Mouse (Mus musculus) stomach, embryonic 16.5 days (tissue): Measurements from ENCODE around the gene Stt3a. TPM values are rescaled to one million over a fixed set of nuclear protein-coding genes. Genes with fewer than 3 reads are reported as not detected.

Source experiments
- ATAC-seq: fragments of 200-750 bp; cut with Nextera tagmentation; 2 replicates; pipeline ENCODE4 v1.8.0; 2017; ENCODE audit warnings: moderate number of reproducible peaks, moderate TSS enrichment; ENCODE audit not compliant: insufficient read depth, low FRiP score
- H3K27ac ChIP-seq: fragments of 300-500 bp; sonication (generic); 2 replicates; pipeline ENCODE4 v1.5.1; 2014; ENCODE audit warnings: low read length
- H3K27me3 ChIP-seq: fragments of 300-500 bp; sonication (generic); 2 replicates; pipeline ENCODE4 v1.6.1; 2014; ENCODE audit warnings: low read length, control low read depth, mixed read lengths; ENCODE audit not compliant: control insufficient read depth, insufficient read depth
- H3K36me3 ChIP-seq: fragments of 300-500 bp; sonication (generic); 2 replicates; pipeline ENCODE4 v1.6.1; 2014; ENCODE audit warnings: low read length; ENCODE audit not compliant: control insufficient read depth, insufficient read depth
- H3K4me1 ChIP-seq: fragments of 300-500 bp; sonication (generic); 2 replicates; pipeline ENCODE4 v1.6.1; 2014; ENCODE audit warnings: low read length, control low read depth, mixed read lengths; ENCODE audit not compliant: control insufficient read depth, insufficient read depth
- H3K4me2 ChIP-seq: fragments of 300-500 bp; sonication (generic); 2 replicates; pipeline ENCODE4 v1.6.1; 2014; ENCODE audit warnings: low read depth, low read length, mixed read lengths
- H3K4me3 ChIP-seq: fragments of 300-500 bp; sonication (generic); replicated peaks from 2 replicates; pipeline ENCODE4 v1.5.1; 2014; ENCODE audit warnings: mild to moderate bottlenecking, low read length
- H3K9ac ChIP-seq: fragments of 300-500 bp; sonication (generic); 2 replicates; pipeline ENCODE4 v1.6.1; 2014; ENCODE audit warnings: low read length
- H3K9me3 ChIP-seq: fragments of 300-500 bp; sonication (generic); replicated peaks from 2 replicates; pipeline ENCODE4 v1.6.1; 2016; ENCODE audit warnings: low read length, control low read depth; ENCODE audit not compliant: control insufficient read depth
- WGBS: fragments of 180-500 bp; shearing (Covaris S2); extraction: QIAGEN DNeasy Blood & Tissue Kit; methylation state at CpG from one replicate; pipeline ENCODE4 v1.1.7; 2014; 5-methylcytosine and 5-hydroxymethylcytosine counted together
- polyA plus RNA-seq: library from polyadenylated mRNA; unstranded; fragments of >200 nt; fragmentation: Nextera tagmentation; extraction: Ambion mirVana; gene quantifications from 2 replicates; pipeline ENCODE4 v1.2.1, GENCODE M21; 2015

Gene Stt3a
- polyA plus RNA-seq, result 330 and 341 TPM in 2 replicates

GRCm38 (mm10) chr9:36767203-36768143 is at the start of gene Stt3a:
TSS of gene Stt3a (minus strand) at chr9:36767679.
- WGBS, result under 1% methylated on average over 60 of the region's 60 CpGs
- Histone ChIP-seq H3K9me3 (no peaks in the 10 kb centered on the region), H3K4me2 (peak within 1 kb of the TSS; percentile 68), H3K27ac (peak within 1 kb of the TSS; percentile 85), H3K27me3 (no peaks in the 10 kb centered on the region), H3K4me1 (peaks cover 6% of the 10 kb centered on the region), H3K36me3 (peaks cover 11% of the 10 kb centered on the region; the same call in 1 of the 2 replicates), H3K4me3 (peak within 1 kb of the TSS; percentile 81), H3K9ac (peak within 1 kb of the TSS; percentile 88)
- peak; percentile 99 for ATAC-seq

DNA sequence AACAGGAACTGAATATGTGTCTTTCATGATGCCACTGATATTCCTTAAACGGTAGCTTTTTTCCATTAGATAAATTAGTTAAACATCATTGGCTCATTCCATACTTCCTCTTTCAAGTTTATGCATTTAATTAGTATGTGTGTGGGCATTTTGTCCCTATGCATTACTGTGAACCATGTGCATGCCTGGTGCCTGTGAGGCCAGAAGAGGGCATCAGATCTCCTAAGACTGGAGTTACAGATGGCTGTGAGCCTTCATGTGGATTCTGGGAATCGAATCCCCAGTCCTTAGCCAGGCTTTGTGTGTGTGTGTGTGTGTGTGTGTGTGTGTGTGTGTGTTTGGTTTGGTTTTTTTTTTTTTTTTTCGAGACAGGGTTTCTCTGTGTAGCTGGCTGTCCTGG is 47.0 kb upstream of the Stt3a start:
- 65% methylated on average over 3 of the region's 3 CpGs for WGBS
- Histone ChIP-seq H3K9ac (no peak overlapping the region), H3K27ac (no peak overlapping the region), H3K4me2 (no peak overlapping the region), H3K4me1 (no peaks in the 10 kb centered on the region), H3K36me3 (no peaks in the 10 kb centered on the region), H3K27me3 (no peaks in the 10 kb centered on the region), H3K9me3 (no peaks in the 10 kb centered on the region), H3K4me3 (no peak overlapping the region)
- ATAC-seq, result no peak

DNA sequence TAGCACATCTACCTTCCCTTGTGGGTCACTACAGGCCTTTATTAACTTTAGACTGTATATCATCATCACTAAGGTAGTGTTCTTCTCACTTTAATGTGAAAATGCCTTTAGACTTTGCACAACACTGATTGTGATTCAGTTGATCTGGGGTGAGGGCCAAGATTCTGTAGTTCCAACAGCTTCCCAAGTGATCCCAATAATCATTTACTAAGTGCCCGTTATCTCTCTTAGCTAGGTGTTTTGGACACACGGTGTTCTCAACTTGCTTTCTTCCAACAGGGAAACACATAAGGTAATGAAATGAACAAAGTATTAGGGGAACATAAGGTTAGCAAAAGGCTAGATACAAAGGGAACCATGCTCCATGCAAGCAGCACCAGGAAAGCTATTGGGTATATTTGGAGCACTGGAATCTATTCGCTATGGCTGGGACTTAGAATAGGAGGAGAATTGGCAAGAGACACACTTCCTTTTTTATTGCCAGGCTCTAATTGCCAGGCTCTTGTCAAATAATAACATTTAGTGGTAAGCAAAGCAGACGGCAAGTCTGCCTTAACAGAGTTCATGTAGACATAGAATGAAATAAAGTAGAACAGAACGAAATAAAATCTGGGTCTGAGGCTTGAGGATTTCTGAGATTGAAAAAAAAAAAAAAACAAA is 40.8 kb upstream of the Stt3a start:
- Histone ChIP-seq H3K9ac (no peak overlapping the region), H3K27ac (no peak overlapping the region), H3K4me3 (no peak overlapping the region), H3K9me3 (no peaks in the 10 kb centered on the region), H3K4me2 (no peak overlapping the region), H3K27me3 (no peaks in the 10 kb centered on the region), H3K4me1 (no peaks in the 10 kb centered on the region), H3K36me3 (no peaks in the 10 kb centered on the region)
- WGBS, result 73% methylated on average over 5 of the region's 5 CpGs
- ATAC-seq, result no peak

- H3K27ac ChIP-seq, result no peak overlapping the region
- H3K36me3 ChIP-seq, result no peaks in the 10 kb centered on the region
- H3K4me3 ChIP-seq, result no peak overlapping the region
- ATAC-seq, result no peak
- H3K4me2 ChIP-seq, result no peak overlapping the region
- no peaks in the 10 kb centered on the region for H3K4me1 ChIP-seq
- no peaks in the 10 kb centered on the region for H3K9me3 ChIP-seq
- no peak overlapping the region for H3K9ac ChIP-seq
- WGBS, result 79% methylated on average over 3 of the region's 3 CpGs
- no peaks in the 10 kb centered on the region for H3K27me3 ChIP-seq
Observed at GRCm38 (mm10) chr9:36805256-36805975, 37.9 kb upstream of the Stt3a start.

DNA sequence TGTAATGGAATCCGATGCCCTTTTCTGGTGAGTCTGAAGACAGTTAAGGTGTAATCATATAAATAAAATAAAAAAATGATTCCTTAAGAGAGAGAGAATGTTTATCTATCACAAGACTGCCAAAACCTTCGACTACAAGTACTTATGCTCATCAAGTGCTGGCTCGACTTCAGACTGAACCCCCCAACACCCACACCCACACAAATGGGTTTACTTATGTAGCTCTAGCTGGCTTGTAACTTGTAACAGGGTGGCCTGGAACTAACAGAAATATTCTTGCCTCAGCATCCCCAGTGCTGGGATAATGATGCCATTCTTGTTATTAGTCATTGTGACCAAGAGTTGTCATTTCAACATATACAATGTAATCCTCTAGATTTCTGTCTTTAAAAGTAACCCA is 36.4 kb upstream of the Stt3a start:
- ATAC-seq, result no peak
- Histone ChIP-seq H3K27ac (no peak overlapping the region), H3K9ac (no peak overlapping the region), H3K4me3 (no peak overlapping the region), H3K36me3 (no peaks in the 10 kb centered on the region), H3K27me3 (no peaks in the 10 kb centered on the region), H3K4me2 (no peak overlapping the region), H3K4me1 (no peaks in the 10 kb centered on the region), H3K9me3 (no peaks in the 10 kb centered on the region)
- 62% methylated on average over 3 of the region's 3 CpGs for WGBS

- Histone ChIP-seq H3K4me3 (no peak overlapping the region), H3K36me3 (no peaks in the 10 kb centered on the region), H3K9ac (no peak overlapping the region), H3K27ac (no peak overlapping the region), H3K27me3 (no peaks in the 10 kb centered on the region), H3K9me3 (no peaks in the 10 kb centered on the region), H3K4me2 (no peak overlapping the region), H3K4me1 (no peaks in the 10 kb centered on the region)
- no peak for ATAC-seq
- WGBS, result 75% methylated on average over 6 of the region's 6 CpGs
Observed at GRCm38 (mm10) chr9:36803386-36803785, 35.9 kb upstream of the Stt3a start.

- Histone ChIP-seq H3K36me3 (no peaks in the 10 kb centered on the region), H3K4me2 (no peak overlapping the region), H3K9ac (no peak overlapping the region), H3K4me3 (no peak overlapping the region), H3K27ac (no peak overlapping the region), H3K9me3 (no peaks in the 10 kb centered on the region), H3K27me3 (no peaks in the 10 kb centered on the region), H3K4me1 (no peaks in the 10 kb centered on the region)
- ATAC-seq, result no peak
- 82% methylated on average over 3 of the region's 3 CpGs for WGBS
Observed at GRCm38 (mm10) chr9:36802951-36803350, 35.5 kb upstream of the Stt3a start.

GRCm38 (mm10) chr9:36801961-36802360 is 34.5 kb upstream of the Stt3a start:
- Histone ChIP-seq H3K27ac (no peak overlapping the region), H3K9me3 (no peaks in the 10 kb centered on the region), H3K4me2 (no peak overlapping the region), H3K4me3 (no peak overlapping the region), H3K27me3 (no peaks in the 10 kb centered on the region), H3K4me1 (no peaks in the 10 kb centered on the region), H3K36me3 (no peaks in the 10 kb centered on the region), H3K9ac (no peak overlapping the region)
- WGBS, result 80% methylated on average over 2 of the region's 2 CpGs
- no peak for ATAC-seq
